Mouse (Mus musculus) forebrain, embryonic 11.5 days (tissue): ENCODE results near the gene Cst6. TPM values are rescaled to one million over a fixed set of nuclear protein-coding genes. Genes with fewer than 3 reads are reported as not detected.

Experiments
- polyA plus RNA-seq: library from polyadenylated mRNA; unstranded; fragments of >200 nt; fragmentation: Nextera tagmentation; extraction: Ambion mirVana; gene quantifications from 2 replicates; pipeline ENCODE4 v1.2.1, GENCODE M21; 2014

Gene Cst6
- polyA plus RNA-seq, 1 experiment from 2014 or later = 0.83 TPM

Other genes starting within 250 kb of the Cst6 start
- gene Rab1b, start 242.5 kb downstream of the Cst6 start, polyA plus RNA-seq = 250 and 262 TPM in 2 replicates
- 35.3 and 38.5 TPM in 2 replicates for gene Klc2, start 231.0 kb downstream of the Cst6 start, polyA plus RNA-seq
- gene Pacs1, start 76.5 kb downstream of the Cst6 start, polyA plus RNA-seq = 32.2 and 33.2 TPM in 2 replicates
- 418 and 450 TPM in 2 replicates for gene Sf3b2, start 54.1 kb downstream of the Cst6 start, polyA plus RNA-seq
- gene Gal3st3, start 51.2 kb downstream of the Cst6 start, polyA plus RNA-seq = 17.2 and 18.9 TPM in 2 replicates
- gene Catsper1, start 13.8 kb downstream of the Cst6 start, polyA plus RNA-seq = not detected in 2 replicates
- gene Eif1ad, start 17.2 kb upstream of the Cst6 start, polyA plus RNA-seq = 79.2 and 82.8 TPM in 2 replicates
- 470 and 498 TPM in 2 replicates for gene Banf1, start 17.6 kb upstream of the Cst6 start, polyA plus RNA-seq
- gene Sart1, start 39.1 kb upstream of the Cst6 start, polyA plus RNA-seq = 87.1 and 101 TPM in 2 replicates
- not detected in 2 replicates for gene Tsga10ip, start 53.0 kb upstream of the Cst6 start, polyA plus RNA-seq
- gene Drap1, start 75.4 kb upstream of the Cst6 start, polyA plus RNA-seq = 193 and 202 TPM in 2 replicates
- gene AI837181, start 75.6 kb upstream of the Cst6 start, polyA plus RNA-seq = 34.6 and 42.0 TPM in 2 replicates
- not detected in 2 replicates for gene Fosl1, start 98.0 kb upstream of the Cst6 start, polyA plus RNA-seq
- gene Ccdc85b, start 108.3 kb upstream of the Cst6 start, polyA plus RNA-seq = 6.5 and 6.6 TPM in 2 replicates
- 105 TPM in 2 replicates for gene Fibp, start 111.0 kb upstream of the Cst6 start, polyA plus RNA-seq
- gene Ctsw, start 118.9 kb upstream of the Cst6 start, polyA plus RNA-seq = 3.4 and 4.0 TPM in 2 replicates
- gene Efemp2, start 124.4 kb upstream of the Cst6 start, polyA plus RNA-seq = 49.1 and 50.4 TPM in 2 replicates
- gene Mus81, start 138.8 kb upstream of the Cst6 start, polyA plus RNA-seq = 39.2 and 42.7 TPM in 2 replicates
- 3,238 and 3,452 TPM in 2 replicates for gene Cfl1, start 140.9 kb upstream of the Cst6 start, polyA plus RNA-seq
- not detected in 2 replicates for gene 1700020D05Rik, start 154.2 kb upstream of the Cst6 start, polyA plus RNA-seq
- gene Snx32, start 161.0 kb upstream of the Cst6 start, polyA plus RNA-seq = 15.9 and 19.5 TPM in 2 replicates
- gene Ovol1, start 211.1 kb upstream of the Cst6 start, polyA plus RNA-seq = 0.11 and 0.35 TPM in 2 replicates
- 1.9 and 2.5 TPM in 2 replicates for gene Ap5b1, start 218.5 kb upstream of the Cst6 start, polyA plus RNA-seq